Mouse (Mus musculus) ES-Bruce4 (cell line): ENCODE results near the gene Ttc7. TPM values are rescaled to one million over a fixed set of nuclear protein-coding genes. Genes with fewer than 3 reads are reported as not detected.

Source experiments
- H3K27ac ChIP-seq: 2 replicates; pipeline ENCODE4 v1.5.1; 2012; ENCODE audit warnings: low read length, inconsistent platforms; ENCODE audit not compliant: insufficient read depth
- H3K27me3 ChIP-seq: 2 replicates; pipeline ENCODE4 v1.6.1; 2012; ENCODE audit warnings: mild to moderate bottlenecking, low read length, inconsistent platforms; ENCODE audit not compliant: control insufficient read depth, poor library complexity, insufficient read depth, severe bottlenecking
- H3K36me3 ChIP-seq: 2 replicates; pipeline ENCODE4 v1.6.1; 2012; ENCODE audit warnings: inconsistent platforms, mild to moderate bottlenecking, low read length, moderate library complexity; ENCODE audit not compliant: control insufficient read depth, poor library complexity, insufficient read depth, severe bottlenecking
- H3K4me1 ChIP-seq: one replicate; pipeline ENCODE4 v1.8.1; 2011; ENCODE audit warnings: low read length; ENCODE audit not compliant: control insufficient read depth, insufficient read depth
- H3K4me3 ChIP-seq: 2 replicates; pipeline ENCODE4 v1.5.1; 2011; ENCODE audit warnings: low read depth, mild to moderate bottlenecking, low read length
- H3K9ac ChIP-seq: 2 replicates; pipeline ENCODE4 v1.6.1; 2012; ENCODE audit warnings: low read depth, mild to moderate bottlenecking, inconsistent platforms; ENCODE audit not compliant: poor library complexity, severe bottlenecking
- H3K9me3 ChIP-seq: replicated peaks from 2 replicates; pipeline ENCODE4 v1.6.1; 2012; ENCODE audit warnings: mild to moderate bottlenecking, low read length, inconsistent platforms; ENCODE audit not compliant: control insufficient read depth, poor library complexity, insufficient read depth, severe bottlenecking
- CTCF ChIP-seq: IDR thresholded peaks from one replicate; pipeline ENCODE4 v1.8.1; 2011; ENCODE audit warnings: low read depth, low read length
- EP300 ChIP-seq: IDR thresholded peaks from 2 replicates; pipeline ENCODE4 v1.6.1; 2011; ENCODE audit warnings: low read depth, low read length; ENCODE audit not compliant: insufficient read depth
- POLR2A ChIP-seq: IDR thresholded peaks from one replicate; pipeline ENCODE4 v1.8.1; 2011; ENCODE audit warnings: low read length; ENCODE audit not compliant: insufficient read depth
- polyA plus RNA-seq: library from polyadenylated mRNA; stranded (reverse); fragments of >200 nt; gene quantifications from 2 replicates; pipeline ENCODE4 v1.2.4, GENCODE M21; 2011; ENCODE audit warnings: low read depth; ENCODE audit not compliant: missing spikeins, insufficient read depth, insufficient read length

Ttc7 gene
- polyA plus RNA-seq, 1 experiment: 10.7 TPM

DNA sequence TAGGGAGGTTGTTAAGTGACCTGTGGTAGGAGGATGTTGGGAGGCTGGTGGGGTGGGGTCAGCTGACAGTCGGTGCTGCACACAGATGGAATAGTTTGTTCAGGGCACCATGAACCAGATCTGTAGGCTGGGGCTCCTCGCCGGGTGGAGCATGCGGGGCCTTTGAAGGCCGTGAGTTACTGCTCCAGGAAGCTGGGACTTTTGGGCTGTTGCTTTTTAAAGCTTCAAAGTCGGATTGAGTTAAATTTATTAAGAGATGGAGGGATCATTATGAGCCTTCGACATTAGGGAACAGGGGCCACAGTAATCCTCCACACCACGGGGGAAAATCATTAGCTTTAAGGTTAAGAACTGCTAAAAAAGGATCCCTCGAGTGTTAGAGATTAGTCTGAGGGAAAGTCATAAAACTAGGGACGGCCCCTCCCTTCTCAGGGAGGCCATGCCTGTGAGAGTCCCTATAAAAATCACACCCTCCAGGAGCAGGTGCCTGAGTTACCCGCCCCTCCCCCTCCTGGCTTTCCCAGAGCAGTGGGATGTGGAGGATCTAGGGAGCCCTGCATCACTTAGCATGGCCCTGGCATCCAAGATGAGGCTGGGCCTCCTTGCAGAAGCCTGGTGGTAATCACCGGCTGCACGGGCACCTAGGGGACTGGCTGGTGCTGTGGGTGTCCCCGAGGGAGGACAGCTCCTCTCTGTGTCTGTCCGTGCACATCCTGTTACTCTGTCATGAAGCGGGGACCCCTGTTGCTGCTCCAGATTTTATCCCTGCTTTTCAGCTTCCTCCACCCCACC, 69.6 kb downstream of the Ttc7 start:
- Histone ChIP-seq H3K9ac (no peak overlapping the region), H3K4me3 (no peak overlapping the region), H3K27me3 (no peaks in the 10 kb centered on the region), H3K4me1 (peaks cover 11% of the 10 kb centered on the region), H3K9me3 (no peaks in the 10 kb centered on the region), H3K36me3 (no peaks in the 10 kb centered on the region), H3K27ac (no peak overlapping the region)
- TF ChIP-seq CTCF: no peak
- TF ChIP-seq POLR2A: no peak
- no peak for TF ChIP-seq EP300

DNA sequence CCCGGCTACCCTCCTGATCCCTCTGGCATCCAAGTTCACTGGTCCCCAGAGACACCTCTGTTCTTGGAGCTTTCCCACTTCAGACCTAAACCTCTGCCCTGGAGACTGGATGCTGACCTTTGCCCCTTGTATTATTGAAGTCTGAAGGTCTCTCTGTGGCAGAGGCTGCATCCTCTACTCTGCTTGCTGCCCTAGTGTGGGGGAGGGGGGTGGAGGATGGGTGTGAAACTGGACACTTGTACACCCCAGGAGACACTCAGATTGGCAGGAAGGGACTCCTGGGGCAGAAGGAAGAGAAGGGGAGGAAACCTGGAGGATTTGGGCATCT, 70.2 kb downstream of the Ttc7 start:
- TF ChIP-seq CTCF (no peak), POLR2A (no peak), EP300 (no peak)
- H3K4me1 ChIP-seq: peaks cover 11% of the 10 kb centered on the region
- no peak overlapping the region for H3K9ac ChIP-seq
- H3K27ac ChIP-seq: no peak overlapping the region
- no peaks in the 10 kb centered on the region for H3K36me3 ChIP-seq
- no peaks in the 10 kb centered on the region for H3K27me3 ChIP-seq
- no peaks in the 10 kb centered on the region for H3K9me3 ChIP-seq
- H3K4me3 ChIP-seq: no peak overlapping the region

DNA sequence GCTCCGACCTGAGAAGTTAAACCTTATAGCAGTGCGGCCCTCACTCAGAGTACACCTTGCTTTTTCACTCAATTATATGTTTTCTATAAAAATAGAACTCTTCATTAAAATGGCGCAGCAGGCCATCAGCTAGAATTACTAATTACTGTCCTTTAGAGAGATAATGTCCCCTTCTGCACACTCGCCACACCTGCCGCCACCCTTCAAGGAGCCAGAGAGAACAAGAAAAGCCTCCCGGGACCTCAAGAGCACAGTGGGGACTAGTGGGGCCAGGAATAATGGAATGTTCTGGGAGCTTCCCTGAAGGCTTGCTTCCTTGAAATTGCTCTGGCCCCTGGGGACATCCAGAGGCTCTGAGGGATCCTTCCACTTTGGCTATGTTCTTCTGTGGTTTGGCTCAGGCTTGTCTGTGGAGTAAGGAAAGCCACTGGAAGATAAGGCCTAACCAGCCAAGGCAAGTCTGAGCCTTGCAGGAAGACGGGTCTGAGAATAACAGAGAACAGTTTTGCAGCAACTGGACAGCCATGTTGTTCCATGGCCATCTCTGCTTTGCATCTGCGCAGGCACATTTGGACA, 71.1 kb downstream of the Ttc7 start:
- TF ChIP-seq CTCF: no peak
- TF ChIP-seq POLR2A: no peak
- TF ChIP-seq EP300: no peak
- Histone ChIP-seq H3K9ac (no peak overlapping the region), H3K9me3 (no peaks in the 10 kb centered on the region), H3K27me3 (no peaks in the 10 kb centered on the region), H3K27ac (no peak overlapping the region), H3K36me3 (no peaks in the 10 kb centered on the region), H3K4me1 (peaks cover 6% of the 10 kb centered on the region), H3K4me3 (no peak overlapping the region)

DNA sequence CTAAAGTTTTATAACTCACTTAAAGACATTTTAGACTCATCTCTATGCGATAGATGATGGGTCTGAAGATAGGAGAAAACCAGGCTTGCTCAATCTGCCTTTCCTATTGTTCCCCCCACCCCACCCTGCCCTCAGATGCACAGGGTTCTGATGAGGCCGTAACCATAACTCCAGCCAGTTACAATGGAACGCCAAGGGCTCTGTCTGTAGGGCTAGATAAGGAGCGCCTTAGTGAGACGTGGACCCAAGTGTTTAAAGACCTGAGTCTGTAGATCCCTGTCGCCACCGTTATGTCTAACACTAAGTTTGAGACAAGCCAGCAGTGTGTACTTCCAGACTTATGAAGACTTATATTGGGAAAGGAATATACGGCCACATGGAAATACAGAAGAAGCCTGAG, 72.8 kb downstream of the Ttc7 start:
- Histone ChIP-seq H3K9me3 (no peaks in the 10 kb centered on the region), H3K9ac (no peak overlapping the region), H3K4me1 (peaks cover 6% of the 10 kb centered on the region), H3K36me3 (no peaks in the 10 kb centered on the region), H3K27me3 (no peaks in the 10 kb centered on the region), H3K27ac (no peak overlapping the region), H3K4me3 (no peak overlapping the region)
- no peak for TF ChIP-seq EP300
- no peak for TF ChIP-seq CTCF
- TF ChIP-seq POLR2A: no peak

DNA sequence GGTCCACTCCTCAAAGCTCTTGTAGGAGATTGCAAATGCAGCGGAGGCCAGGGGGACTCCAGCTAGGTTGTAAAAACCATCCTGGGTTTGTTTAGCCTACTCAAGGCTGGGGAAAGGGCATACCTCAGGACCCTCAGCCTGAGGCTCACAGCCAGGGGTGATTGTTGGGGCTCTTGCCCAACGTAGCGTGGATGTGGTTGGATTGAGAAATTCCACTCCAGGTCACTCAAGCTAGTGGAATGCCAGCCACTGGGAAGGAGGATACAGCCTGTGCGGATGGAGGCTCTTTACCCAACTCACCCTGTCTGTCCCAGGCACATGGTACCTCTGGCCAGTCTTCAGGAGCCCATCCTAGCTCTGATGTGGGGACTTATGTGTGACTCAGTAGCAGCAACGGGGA, 73.6 kb downstream of the Ttc7 start:
- H3K36me3 ChIP-seq: no peaks in the 10 kb centered on the region
- H3K9ac ChIP-seq: no peak overlapping the region
- TF ChIP-seq EP300 (no peak), CTCF (no peak), POLR2A (no peak)
- no peak overlapping the region for H3K27ac ChIP-seq
- peaks cover 3% of the 10 kb centered on the region for H3K4me1 ChIP-seq
- H3K4me3 ChIP-seq: no peak overlapping the region
- H3K27me3 ChIP-seq: no peaks in the 10 kb centered on the region
- H3K9me3 ChIP-seq: no peaks in the 10 kb centered on the region

DNA sequence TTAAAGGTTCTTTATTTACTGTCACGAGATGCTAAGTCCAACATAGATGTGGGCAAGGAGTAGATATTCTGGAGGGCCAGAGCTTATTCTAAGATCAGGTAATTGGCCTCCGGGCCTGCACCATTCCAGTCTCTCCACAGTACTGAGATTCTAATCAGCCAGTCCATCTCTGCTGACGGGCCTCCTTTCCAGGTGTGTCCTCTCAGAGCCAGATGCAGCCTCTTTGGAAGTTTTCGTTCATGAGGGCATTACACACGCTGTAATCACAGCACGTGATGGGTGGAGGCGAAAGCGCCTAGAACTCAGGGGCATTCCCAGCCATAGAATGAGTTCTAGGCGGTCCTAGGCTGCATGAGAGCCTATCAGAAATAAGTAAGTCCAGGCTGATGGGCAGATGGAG, 74.8 kb downstream of the Ttc7 start:
- TF ChIP-seq POLR2A (no peak), CTCF (no peak), EP300 (no peak)
- H3K4me1 ChIP-seq: peaks cover 2% of the 10 kb centered on the region

More for the DNA sequence above, 74.8 kb downstream of the Ttc7 start:
- Histone ChIP-seq H3K4me3 (no peak overlapping the region), H3K36me3 (no peaks in the 10 kb centered on the region), H3K27me3 (no peaks in the 10 kb centered on the region), H3K9ac (no peak overlapping the region), H3K9me3 (no peaks in the 10 kb centered on the region), H3K27ac (no peak overlapping the region)
